Mouse (Mus musculus) C2C12 (cell line): ENCODE results near the gene Gm20388.

Source experiments
- CEBPB ChIP-seq: IDR thresholded peaks from one replicate; pipeline ENCODE4 v1.6.1; 2011; ENCODE audit warnings: low read depth, mild to moderate bottlenecking, control low read depth, moderate library complexity
- CTCF ChIP-seq: IDR thresholded peaks from one replicate; pipeline ENCODE4 v1.5.1; 2011; ENCODE audit not compliant: control insufficient read depth, insufficient read depth, insufficient read length
- MAX ChIP-seq: IDR thresholded peaks from one replicate; pipeline ENCODE4 v1.6.1; 2011; ENCODE audit warnings: mild to moderate bottlenecking, control low read depth
- MYOG ChIP-seq: IDR thresholded peaks from one replicate; pipeline ENCODE4 v1.6.1; 2011; ENCODE audit not compliant: control insufficient read depth, insufficient read length; ENCODE audit errors: extremely low read depth
- USF1 ChIP-seq: IDR thresholded peaks from one replicate; pipeline ENCODE4 v1.6.1; 2011; ENCODE audit warnings: low read depth, mild to moderate bottlenecking, control low read depth, moderate library complexity

GRCm38 (mm10) chr8:123675611-123676010 lies 3765.0 kb downstream of the Gm20388 start:
- no peak for TF ChIP-seq CTCF
- no peak for TF ChIP-seq USF1
- TF ChIP-seq MAX, result no peak
- no peak for TF ChIP-seq CEBPB
- no peak for TF ChIP-seq MYOG
